Mouse (Mus musculus): ENCODE results near the gene Wdr13.

DNA sequence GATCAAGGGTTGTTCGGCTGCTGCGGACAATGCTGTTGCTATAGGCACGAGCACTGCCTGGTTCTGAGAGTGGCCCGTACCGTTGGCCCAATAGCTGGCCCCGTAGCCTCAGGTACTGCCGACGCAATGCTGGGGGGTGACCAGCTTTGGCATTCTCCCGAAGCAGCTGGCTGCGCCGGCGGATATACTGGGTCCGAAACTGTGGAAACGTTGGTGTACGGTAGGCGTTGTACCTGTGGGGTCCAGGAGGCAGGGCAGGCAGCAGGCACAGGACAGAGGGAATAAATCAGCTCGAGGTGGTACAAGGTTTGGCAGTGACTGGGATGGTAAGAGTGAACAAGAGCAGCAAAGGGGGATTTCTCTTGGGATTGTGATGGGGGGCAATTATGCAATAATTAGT is 1.3 kb downstream of the Wdr13 start:
- TF ChIP-seq POLR2A (IDR thresholded peaks at IDR 0.05; ENCODE audit: borderline replicate concordance, insufficient read depth, low read length) (no peak), CTCF (IDR thresholded peaks at IDR 0.05; ENCODE audit: borderline replicate concordance, insufficient read depth, low read depth, low read length) (no peak)

All from cerebellum, adult 2 months (tissue).